Mouse (Mus musculus): ENCODE data around the gene Dcst1. TPM values are rescaled to one million over a fixed set of nuclear protein-coding genes. Genes with fewer than 3 reads are reported as not detected.

The Dcst1 gene
- polyA plus RNA-seq, 1 experiment from 2014 or later = 3.3 TPM

DNA sequence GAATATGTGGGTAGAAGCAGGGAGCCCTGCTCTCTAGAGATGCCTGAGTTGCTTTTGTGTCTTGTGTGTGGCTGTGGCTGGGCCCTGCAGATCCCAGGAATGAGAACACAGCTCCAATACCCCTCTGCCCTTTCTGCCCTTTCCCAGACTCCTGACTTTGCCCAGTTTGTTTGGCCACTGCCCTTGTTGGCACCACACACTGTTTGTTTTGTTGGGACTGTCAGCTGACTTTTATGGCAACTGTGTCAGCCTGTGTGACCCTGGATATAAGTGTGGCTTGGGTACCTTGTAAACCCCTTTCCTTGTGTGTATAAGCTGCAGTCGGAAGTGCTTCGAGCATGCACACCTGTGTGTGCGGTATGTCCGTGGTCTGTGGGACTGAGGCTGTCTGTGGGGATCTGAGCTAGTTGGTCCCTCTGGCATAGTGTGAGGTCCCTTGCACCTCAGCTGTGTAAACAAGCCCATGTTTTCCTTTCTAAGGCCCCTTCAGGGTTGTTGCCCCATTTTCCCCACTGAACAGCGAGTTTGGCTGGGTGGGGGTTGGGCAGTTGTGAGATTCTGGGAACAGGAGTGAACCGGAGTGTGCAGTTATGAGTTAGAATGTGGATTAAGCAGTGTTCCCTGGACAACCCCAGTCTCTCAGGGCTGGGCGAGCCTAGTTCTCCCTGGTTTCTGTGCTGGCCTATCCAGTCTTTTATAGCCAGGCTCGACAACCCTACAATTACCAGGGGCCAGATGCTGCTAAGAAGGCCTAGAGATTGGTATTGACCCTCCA lies 59.3 kb downstream of the Dcst1 start:
- no peaks in the 10 kb centered on the region for H3K27me3 ChIP-seq (ENCODE audit: insufficient read depth, low read length)
- no peak overlapping the region for H3K4me3 ChIP-seq (ENCODE audit: low read length)
- no peaks in the 10 kb centered on the region for H3K9me3 ChIP-seq (ENCODE audit: low read length)
- H3K27ac ChIP-seq (ENCODE audit: low read length) = peak overlapping the region; percentile 28; the same call in 1 of the 2 replicates
- H3K4me2 ChIP-seq (replicated peaks; ENCODE audit: low read depth, low read length) = no peak overlapping the region
- no peaks in the 10 kb centered on the region for H3K36me3 ChIP-seq (ENCODE audit: insufficient read depth, low read length)
- H3K9ac ChIP-seq (replicated peaks; ENCODE audit: low read length) = 0 out of 2 replicates have a peak overlapping the region, but pooled peaks have one; percentile 9
- H3K4me1 ChIP-seq (ENCODE audit: insufficient read depth, low read length) = peaks cover 12% of the 10 kb centered on the region
- ATAC-seq (ENCODE audit: low FRiP score, low TSS enrichment) = peak; percentile 28
- WGBS = 46% methylated on average over 8 of the region's 8 CpGs

DNA sequence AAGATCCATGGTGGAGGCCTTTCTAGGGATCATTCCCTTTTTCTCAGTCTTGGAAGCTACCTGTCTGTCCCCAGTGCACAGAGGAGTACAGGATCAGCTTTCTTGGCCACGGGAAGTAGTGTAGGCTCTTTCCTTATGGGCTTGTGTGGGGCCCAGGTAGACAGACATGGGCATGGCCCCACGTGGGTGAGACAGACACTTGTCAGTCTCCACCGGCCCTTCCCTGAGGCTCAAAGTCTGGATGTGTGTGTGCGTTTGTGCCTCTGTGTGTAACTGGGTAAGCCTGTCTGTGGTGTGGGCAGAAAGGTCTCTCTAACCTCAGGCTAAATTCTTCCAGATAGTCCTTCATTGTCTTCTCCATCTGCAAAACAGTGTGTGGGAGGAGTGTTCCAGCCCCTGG lies 59.9 kb downstream of the Dcst1 start:
- peaks cover 14% of the 10 kb centered on the region for H3K4me1 ChIP-seq (ENCODE audit: insufficient read depth, low read length)
- no peak overlapping the region for H3K4me2 ChIP-seq (replicated peaks; ENCODE audit: low read depth, low read length)
- H3K27me3 ChIP-seq (ENCODE audit: insufficient read depth, low read length) = no peaks in the 10 kb centered on the region
- H3K36me3 ChIP-seq (ENCODE audit: insufficient read depth, low read length) = no peaks in the 10 kb centered on the region
- no peaks in the 10 kb centered on the region for H3K9me3 ChIP-seq (ENCODE audit: low read length)
- ATAC-seq (ENCODE audit: low FRiP score, low TSS enrichment) = no peak
- H3K9ac ChIP-seq (replicated peaks; ENCODE audit: low read length) = no peak overlapping the region
- WGBS = 57% methylated on average over 4 of the region's 4 CpGs
- H3K4me3 ChIP-seq (ENCODE audit: low read length) = no peak overlapping the region
- H3K27ac ChIP-seq (ENCODE audit: low read length) = peak overlapping the region; percentile 28; the same call in 1 of the 2 replicates

GRCm38 (mm10) chr3:89304440-89304839 lies 60.6 kb downstream of the Dcst1 start:
- ATAC-seq (ENCODE audit: low FRiP score, low TSS enrichment) = no peak
- no peak overlapping the region for H3K9ac ChIP-seq (replicated peaks; ENCODE audit: low read length)
- no peaks in the 10 kb centered on the region for H3K36me3 ChIP-seq (ENCODE audit: insufficient read depth, low read length)
- peaks cover 21% of the 10 kb centered on the region for H3K4me1 ChIP-seq (ENCODE audit: insufficient read depth, low read length)
- H3K9me3 ChIP-seq (ENCODE audit: low read length) = no peaks in the 10 kb centered on the region
- no peak overlapping the region for H3K27ac ChIP-seq (ENCODE audit: low read length)
- no peaks in the 10 kb centered on the region for H3K27me3 ChIP-seq (ENCODE audit: insufficient read depth, low read length)
- no peak overlapping the region for H3K4me3 ChIP-seq (ENCODE audit: low read length)
- WGBS = 67% methylated on average over 6 of the region's 6 CpGs
- H3K4me2 ChIP-seq (replicated peaks; ENCODE audit: low read depth, low read length) = no peak overlapping the region

DNA sequence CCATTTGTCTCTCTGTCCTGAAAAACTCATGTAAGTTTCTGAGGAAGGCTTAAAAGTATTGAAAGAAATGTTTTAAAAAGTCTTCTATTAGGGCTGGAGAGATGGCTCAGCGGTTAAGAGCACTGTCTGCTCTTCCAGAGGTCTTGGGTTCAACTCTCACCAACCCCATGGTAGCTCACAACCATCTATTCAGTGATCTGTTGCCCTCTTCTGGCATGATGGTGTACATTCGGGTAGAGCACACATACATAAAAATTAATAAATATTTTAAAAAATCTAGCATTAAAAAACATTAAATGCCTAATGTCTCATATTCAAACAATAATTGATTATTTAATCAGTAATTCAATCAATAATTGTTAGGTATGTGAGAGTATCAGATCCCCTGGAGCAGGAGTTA lies 64.5 kb downstream of the Dcst1 start:
- Histone ChIP-seq H3K9me3 (ENCODE audit: low read length) (no peaks in the 10 kb centered on the region), H3K36me3 (ENCODE audit: insufficient read depth, low read length) (no peaks in the 10 kb centered on the region), H3K4me1 (ENCODE audit: insufficient read depth, low read length) (peaks cover 15% of the 10 kb centered on the region), H3K4me2 (replicated peaks; ENCODE audit: low read depth, low read length) (no peak overlapping the region), H3K9ac (replicated peaks; ENCODE audit: low read length) (no peak overlapping the region), H3K27me3 (ENCODE audit: insufficient read depth, low read length) (no peaks in the 10 kb centered on the region), H3K27ac (ENCODE audit: low read length) (0 out of 2 replicates have a peak overlapping the region, but pooled peaks have one; percentile 6), H3K4me3 (ENCODE audit: low read length) (no peak overlapping the region)
- 67% methylated on average over 2 of the region's 2 CpGs for WGBS
- ATAC-seq (ENCODE audit: low FRiP score, low TSS enrichment) = no peak

Other genes starting within 250 kb of the Dcst1 start
- 4.7 and 5.0 TPM in 2 replicates for gene Pklr, start 229.1 kb downstream of the Dcst1 start, polyA plus RNA-seq (2015; fragmentation: Nextera tagmentation; extraction: Ambion mirVana)
- 1.8 and 2.0 TPM in 2 replicates for gene Hcn3, start 205.1 kb downstream of the Dcst1 start, polyA plus RNA-seq (2015; fragmentation: Nextera tagmentation; extraction: Ambion mirVana)
- gene Clk2, start 200.5 kb downstream of the Dcst1 start, polyA plus RNA-seq (2015; fragmentation: Nextera tagmentation; extraction: Ambion mirVana) = 29.1 and 30.6 TPM in 2 replicates
- gene Scamp3, start 187.8 kb downstream of the Dcst1 start, polyA plus RNA-seq (2015; fragmentation: Nextera tagmentation; extraction: Ambion mirVana) = 140 TPM in 2 replicates
- 43.6 and 51.2 TPM in 2 replicates for gene Fam189b, start 182.1 kb downstream of the Dcst1 start, polyA plus RNA-seq (2015; fragmentation: Nextera tagmentation; extraction: Ambion mirVana)
- 54.9 and 56.1 TPM in 2 replicates for gene Gba, start 162.3 kb downstream of the Dcst1 start, polyA plus RNA-seq (2015; fragmentation: Nextera tagmentation; extraction: Ambion mirVana)
- gene Thbs3, start 150.1 kb downstream of the Dcst1 start, polyA plus RNA-seq (2015; fragmentation: Nextera tagmentation; extraction: Ambion mirVana) = 18.2 and 18.4 TPM in 2 replicates
- 227 and 235 TPM in 2 replicates for gene Mtx1, start 138.2 kb downstream of the Dcst1 start, polyA plus RNA-seq (2015; fragmentation: Nextera tagmentation; extraction: Ambion mirVana)
- 20.0 and 23.6 TPM in 2 replicates for gene Muc1, start 136.2 kb downstream of the Dcst1 start, polyA plus RNA-seq (2015; fragmentation: Nextera tagmentation; extraction: Ambion mirVana)
- gene Krtcap2, start 119.3 kb downstream of the Dcst1 start, polyA plus RNA-seq (2015; fragmentation: Nextera tagmentation; extraction: Ambion mirVana) = 272 and 300 TPM in 2 replicates
- 4.7 and 6.0 TPM in 2 replicates for gene Trim46, start 118.9 kb downstream of the Dcst1 start, polyA plus RNA-seq (2015; fragmentation: Nextera tagmentation; extraction: Ambion mirVana)
- gene Dpm3, start 105.9 kb downstream of the Dcst1 start, polyA plus RNA-seq (2015; fragmentation: Nextera tagmentation; extraction: Ambion mirVana) = 127 and 146 TPM in 2 replicates
- gene Slc50a1, start 94.7 kb downstream of the Dcst1 start, polyA plus RNA-seq (2015; fragmentation: Nextera tagmentation; extraction: Ambion mirVana) = 58.8 and 64.3 TPM in 2 replicates
- gene Efna1, start 84.1 kb downstream of the Dcst1 start, polyA plus RNA-seq (2015; fragmentation: Nextera tagmentation; extraction: Ambion mirVana) = 81.9 and 86.7 TPM in 2 replicates
- 11.5 and 11.8 TPM in 2 replicates for gene Efna3, start 42.3 kb downstream of the Dcst1 start, polyA plus RNA-seq (2015; fragmentation: Nextera tagmentation; extraction: Ambion mirVana)
- 29.2 and 31.3 TPM in 2 replicates for gene Efna4, start 27.2 kb downstream of the Dcst1 start, polyA plus RNA-seq (2015; fragmentation: Nextera tagmentation; extraction: Ambion mirVana)
- gene Adam15, start 15.3 kb downstream of the Dcst1 start, polyA plus RNA-seq (2015; fragmentation: Nextera tagmentation; extraction: Ambion mirVana) = 107 and 108 TPM in 2 replicates
- 0.32 and 0.35 TPM in 2 replicates for gene Dcst2, start 3.3 kb downstream of the Dcst1 start, polyA plus RNA-seq (2015; fragmentation: Nextera tagmentation; extraction: Ambion mirVana)
- 3.3 and 3.5 TPM in 2 replicates for gene Zbtb7b, start 29.5 kb upstream of the Dcst1 start, polyA plus RNA-seq (2015; fragmentation: Nextera tagmentation; extraction: Ambion mirVana)
- 0.18 and 1.3 TPM in 2 replicates for gene Lenep, start 37.5 kb upstream of the Dcst1 start, polyA plus RNA-seq (2015; fragmentation: Nextera tagmentation; extraction: Ambion mirVana)
- 35.0 and 39.3 TPM in 2 replicates for gene Flad1, start 46.6 kb upstream of the Dcst1 start, polyA plus RNA-seq (2015; fragmentation: Nextera tagmentation; extraction: Ambion mirVana)
- 483 and 495 TPM in 2 replicates for gene Cks1b, start 53.1 kb upstream of the Dcst1 start, polyA plus RNA-seq (2015; fragmentation: Nextera tagmentation; extraction: Ambion mirVana)
- 115 and 118 TPM in 2 replicates for gene Shc1, start 53.2 kb upstream of the Dcst1 start, polyA plus RNA-seq (2015; fragmentation: Nextera tagmentation; extraction: Ambion mirVana)
- 38.9 and 41.2 TPM in 2 replicates for gene Pygo2, start 65.0 kb upstream of the Dcst1 start, polyA plus RNA-seq (2015; fragmentation: Nextera tagmentation; extraction: Ambion mirVana)
- 47.5 and 51.7 TPM in 2 replicates for gene Pbxip1, start 71.5 kb upstream of the Dcst1 start, polyA plus RNA-seq (2015; fragmentation: Nextera tagmentation; extraction: Ambion mirVana)
- gene Pmvk, start 89.3 kb upstream of the Dcst1 start, polyA plus RNA-seq (2015; fragmentation: Nextera tagmentation; extraction: Ambion mirVana) = 56.1 and 59.3 TPM in 2 replicates
- 2.5 and 2.6 TPM in 2 replicates for gene Kcnn3, start 154.9 kb upstream of the Dcst1 start, polyA plus RNA-seq (2015; fragmentation: Nextera tagmentation; extraction: Ambion mirVana)